In the genomic region with DNA sequence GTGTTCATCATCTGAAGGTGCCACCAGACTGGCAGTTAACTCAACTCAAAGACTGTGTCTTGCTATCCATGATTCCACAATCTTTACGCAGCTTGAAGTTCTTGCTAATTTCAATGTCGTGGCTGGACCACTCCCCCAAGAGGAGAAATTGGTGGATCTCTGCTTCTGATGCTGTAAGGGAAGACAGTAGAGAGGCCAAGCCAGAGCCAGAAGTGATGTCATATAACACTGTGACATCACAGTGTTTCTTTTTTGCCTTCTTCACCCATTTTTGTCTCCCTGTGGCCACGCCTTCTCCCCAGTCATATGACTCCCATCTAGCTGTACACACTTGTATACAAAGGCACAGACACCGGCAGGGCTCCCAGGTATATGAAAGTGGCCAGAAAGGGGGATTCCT, we compare ENCODE assay signal across 47 mouse cellular contexts. TPM values are rescaled to one million over a fixed set of nuclear protein-coding genes. Genes with fewer than 3 reads are reported as not detected.
"Had no signal": no experiment of that assay in that cellular context is flagged by ENCODE, and none has a peak within 500 bp of the region (broad histone marks: within the 10 kb centered on the region; RNA-seq: fewer than 3 reads in every experiment).

A gene (plus strand): TSS at position 301 of the 400 bp plus-strand sequence.

- H3K27me3 ChIP-seq: limb, embryonic 12.5 days; limb, embryonic 13.5 days; limb, embryonic 15.5 days; lung, embryonic 15.5 days; midbrain, embryonic 15.5 days had no signal

- DNase-seq: left cerebral cortex, postnatal 4 days; liver; liver, embryonic 13.5 days; liver, postnatal 0 days; lung, adult 18-20 months; lung, adult 2 months; lung, embryonic 14.5 days; lung, postnatal 10 days; lung, postnatal 14 days; lung, postnatal 36 days; lung, postnatal 4 days; midbrain, embryonic 14.5 days had no signal

- H3K27ac ChIP-seq: left cerebral cortex, adult 2 months; limb, embryonic 10.5 days; limb, embryonic 12.5 days; limb, embryonic 13.5 days; limb, embryonic 15.5 days; liver, embryonic 12.5 days; liver, embryonic 13.5 days; liver, embryonic 14.5 days; liver, embryonic 15.5 days; lung, embryonic 15.5 days; macrophage; midbrain, embryonic 10.5 days; midbrain, embryonic 12.5 days; midbrain, embryonic 13.5 days; midbrain, embryonic 15.5 days had no signal

- H3K4me3 ChIP-seq: left cerebral cortex, adult 2 months; limb, embryonic 10.5 days; limb, embryonic 12.5 days; limb, embryonic 13.5 days; limb, embryonic 15.5 days; liver, embryonic 12.5 days; liver, embryonic 13.5 days; liver, embryonic 15.5 days; lung, embryonic 15.5 days; megakaryocyte, embryonic 14.5 days; midbrain, embryonic 10.5 days; midbrain, embryonic 12.5 days; midbrain, embryonic 13.5 days; midbrain, embryonic 15.5 days; myocyte had no signal

- H3K36me3 ChIP-seq: limb, embryonic 10.5 days; limb, embryonic 12.5 days; limb, embryonic 13.5 days; limb, embryonic 15.5 days; liver, embryonic 12.5 days; liver, embryonic 13.5 days; liver, embryonic 15.5 days; lung, embryonic 15.5 days; midbrain, embryonic 10.5 days; midbrain, embryonic 12.5 days; midbrain, embryonic 13.5 days; midbrain, embryonic 15.5 days had no signal

RNA-seq across cellular contexts. Expression of the gene that starts here (rescaled TPM):
- total RNA-seq: left cerebral cortex, adult 2 months; left cerebral cortex, adult 8-10 months; left cerebral cortex, postnatal 10 days; left cerebral cortex, postnatal 14 days; left cerebral cortex, postnatal 25 days; left cerebral cortex, postnatal 36 days; left cerebral cortex, postnatal 4 days; liver, adult 2 months; megakaryocyte progenitor cell, adult 5-6 weeks; megakaryocyte, adult 5-6 weeks; megakaryocyte-erythroid progenitor cell, adult 5-6 weeks; midbrain, postnatal 0 days; monocyte, adult 5-6 weeks had no signal
- polyA plus RNA-seq: limb, embryonic 10.5 days; limb, embryonic 11.5 days; limb, embryonic 12.5 days; limb, embryonic 13.5 days; limb, embryonic 14.5 days; limb, embryonic 15.5 days; liver, adult 2 months; liver, embryonic 11.5 days; liver, embryonic 12.5 days; liver, embryonic 13.5 days; liver, embryonic 14.5 days; liver, embryonic 15.5 days; liver, embryonic 16.5 days; liver, postnatal 0 days; lung, adult 2 months; lung, embryonic 14.5 days; lung, embryonic 15.5 days; lung, embryonic 16.5 days; lung, postnatal 0 days; macrophage; midbrain, embryonic 10.5 days; midbrain, embryonic 11.5 days; midbrain, embryonic 12.5 days; midbrain, embryonic 13.5 days; midbrain, embryonic 14.5 days; midbrain, embryonic 15.5 days; midbrain, embryonic 16.5 days; midbrain, postnatal 0 days; myocyte had no signal
